Mouse (Mus musculus) liver, adult 2 months (tissue): Measurements from ENCODE around the gene Cdh15. TPM values are rescaled to one million over a fixed set of nuclear protein-coding genes. Genes with fewer than 3 reads are reported as not detected.

Experiments
- DNase-seq: peaks from one replicate; pipeline ENCODE4 v3.0.0-alpha.2; 2011; ENCODE audit warnings: low read depth, low spot score; ENCODE audit errors: extremely low read depth
- H3K27ac ChIP-seq: fragments of 200-500 bp; replicated peaks from 2 replicates; pipeline ENCODE4 v1.5.1; 2012; ENCODE audit warnings: low read depth, mild to moderate bottlenecking, control low read depth, inconsistent platforms, low read length; ENCODE audit not compliant: insufficient read depth
- H3K27me3 ChIP-seq: fragments of 200-500 bp; 2 replicates; pipeline ENCODE4 v1.6.1; 2012; ENCODE audit warnings: mild to moderate bottlenecking, moderate library complexity, low read length, inconsistent platforms; ENCODE audit not compliant: control insufficient read depth, insufficient read depth
- H3K36me3 ChIP-seq: fragments of 200-500 bp; 2 replicates; pipeline ENCODE4 v1.6.1; 2012; ENCODE audit warnings: low read length, inconsistent platforms; ENCODE audit not compliant: control insufficient read depth, insufficient read depth
- H3K4me1 ChIP-seq: fragments of 200-500 bp; 2 replicates; pipeline ENCODE4 v1.6.1; 2011; ENCODE audit warnings: low read length; ENCODE audit not compliant: control insufficient read depth, insufficient read depth
- H3K4me3 ChIP-seq: fragments of 200-500 bp; 2 replicates; pipeline ENCODE4 v1.5.1; 2011; ENCODE audit warnings: low read depth, mild to moderate bottlenecking, control low read depth, low read length, moderate library complexity; ENCODE audit not compliant: insufficient read depth
- H3K79me2 ChIP-seq: fragments of 200-500 bp; 2 replicates; pipeline ENCODE4 v1.6.1; 2012; ENCODE audit warnings: inconsistent platforms, mild to moderate bottlenecking, low read length, moderate library complexity; ENCODE audit not compliant: control insufficient read depth, insufficient read depth
- H3K9ac ChIP-seq: fragments of 200-500 bp; 2 replicates; pipeline ENCODE4 v1.6.1; 2012; ENCODE audit warnings: low read depth, mild to moderate bottlenecking, control low read depth, inconsistent platforms, low read length
- CTCF ChIP-seq: fragments of 200-500 bp; IDR thresholded peaks from 2 replicates; pipeline ENCODE4 v1.5.1; 2011; ENCODE audit warnings: low read depth, low read length, control low read depth
- POLR2A ChIP-seq: fragments of 200-500 bp; IDR thresholded peaks from 2 replicates; pipeline ENCODE4 v1.6.1; 2011; ENCODE audit warnings: low read length, control low read depth; ENCODE audit not compliant: insufficient read depth; ENCODE audit errors: extremely low read depth
- WGBS: fragments of 180-500 bp; shearing (Covaris S2); methylation state at CpG from one replicate; pipeline ENCODE4 v1.1.7; 2018; 5-methylcytosine and 5-hydroxymethylcytosine counted together
- polyA plus RNA-seq: library from polyadenylated mRNA; depleted of rRNA; stranded (reverse); fragments of >200 nt; gene quantifications from 2 replicates; pipeline ENCODE4 v1.2.3, GENCODE M21; 2012
- total RNA-seq: library from RNA; depleted of rRNA; stranded (reverse); fragments of >200 nt; gene quantifications from 2 replicates; pipeline ENCODE4 v1.2.3, GENCODE M21; 2014

Gene Cdh15
- total and polyA plus RNA-seq, 2 experiments: 0.11 TPM; not detected in 1

DNA sequence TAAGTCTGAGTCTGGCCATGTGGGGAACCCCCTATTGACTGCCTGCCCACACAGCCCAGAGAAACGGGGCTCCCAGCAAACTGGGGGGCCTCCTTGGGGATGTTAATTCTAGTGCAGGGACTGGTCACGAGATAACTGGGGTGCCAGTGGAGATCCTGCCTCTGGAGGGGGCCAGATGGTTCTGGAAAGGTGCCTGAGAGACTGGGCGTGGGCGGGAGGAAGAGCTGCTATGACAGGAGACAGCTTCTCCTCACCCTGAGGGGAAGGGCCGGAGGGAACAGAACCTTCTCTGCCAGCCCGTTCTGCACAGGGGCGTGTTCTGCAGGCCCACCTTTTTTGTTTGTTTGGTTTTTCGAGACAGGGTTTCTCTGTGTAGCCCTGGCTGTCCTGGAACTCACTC lies 18.5 kb downstream of the Cdh15 start:
- Histone ChIP-seq H3K79me2 (no peaks in the 10 kb centered on the region), H3K27ac (no peak overlapping the region), H3K9ac (no peak overlapping the region), H3K4me3 (no peak overlapping the region), H3K4me1 (peaks cover 8% of the 10 kb centered on the region), H3K27me3 (no peaks in the 10 kb centered on the region), H3K36me3 (no peaks in the 10 kb centered on the region)
- WGBS: 78% methylated on average over 8 of the region's 8 CpGs
- DNase-seq: no peak
- TF ChIP-seq POLR2A (no peak), CTCF (no peak)

DNA sequence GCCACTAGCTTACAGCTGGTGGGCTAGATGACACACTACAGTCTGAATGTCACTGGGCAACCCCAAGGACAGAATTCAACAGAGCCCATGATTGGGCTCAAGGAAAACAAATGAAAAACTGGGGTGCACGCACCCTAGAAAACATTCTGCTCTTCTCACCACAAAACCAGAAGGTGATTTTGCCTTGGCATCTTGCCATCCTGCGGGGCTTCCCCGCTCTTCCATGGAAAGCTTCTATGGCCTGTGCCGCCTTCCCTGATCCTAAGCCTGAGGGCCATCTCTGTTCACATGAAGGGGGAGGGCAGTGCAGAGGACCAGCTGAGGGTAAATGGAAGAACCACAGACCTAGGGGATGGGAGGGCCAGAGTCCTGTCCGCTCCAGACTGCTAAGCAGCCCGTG lies 20.2 kb downstream of the Cdh15 start:
- Histone ChIP-seq H3K4me1 (peaks cover 7% of the 10 kb centered on the region), H3K36me3 (no peaks in the 10 kb centered on the region), H3K4me3 (no peak overlapping the region), H3K9ac (no peak overlapping the region), H3K79me2 (no peaks in the 10 kb centered on the region), H3K27me3 (no peaks in the 10 kb centered on the region), H3K27ac (no peak overlapping the region)
- TF ChIP-seq CTCF (no peak), POLR2A (no peak)
- no peak for DNase-seq
- WGBS: 88% methylated on average over 6 of the region's 6 CpGs

DNA sequence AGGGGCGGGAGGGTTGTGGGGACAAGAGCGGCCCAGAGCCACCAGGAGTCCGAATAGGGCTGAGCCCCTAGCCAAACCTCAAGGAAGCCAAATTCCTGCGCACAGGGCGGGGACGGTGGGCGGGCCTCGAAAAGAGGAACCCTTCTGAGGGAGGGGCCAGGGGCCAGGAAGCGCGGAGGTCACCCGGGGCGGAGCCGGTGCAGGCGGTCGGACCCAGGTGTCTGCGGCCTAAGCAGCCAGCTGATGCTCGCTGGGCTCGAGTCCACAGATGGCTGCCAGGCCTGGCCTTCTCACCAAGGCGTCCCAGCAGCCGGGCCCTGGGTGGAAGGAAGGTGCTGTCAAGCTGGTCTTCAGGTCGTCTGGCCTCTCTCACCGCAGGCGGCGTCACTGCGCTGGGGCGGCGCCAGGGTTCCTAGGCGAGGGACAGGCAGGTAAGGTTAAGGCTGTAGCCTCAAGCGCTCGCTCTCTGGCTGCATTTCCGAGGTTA lies 22.7 kb downstream of the Cdh15 start:
- Histone ChIP-seq H3K79me2 (no peaks in the 10 kb centered on the region), H3K4me1 (no peaks in the 10 kb centered on the region), H3K4me3 (peak overlapping the region; percentile 55; the same call in 1 of the 2 replicates), H3K36me3 (no peaks in the 10 kb centered on the region), H3K27me3 (no peaks in the 10 kb centered on the region), H3K27ac (no peak overlapping the region), H3K9ac (0 out of 2 replicates have a peak overlapping the region, but pooled peaks have one; percentile 14)
- no peak for TF ChIP-seq POLR2A
- no peak for TF ChIP-seq CTCF
- WGBS: 49% methylated on average over 31 of the region's 31 CpGs
- no peak for DNase-seq

DNA sequence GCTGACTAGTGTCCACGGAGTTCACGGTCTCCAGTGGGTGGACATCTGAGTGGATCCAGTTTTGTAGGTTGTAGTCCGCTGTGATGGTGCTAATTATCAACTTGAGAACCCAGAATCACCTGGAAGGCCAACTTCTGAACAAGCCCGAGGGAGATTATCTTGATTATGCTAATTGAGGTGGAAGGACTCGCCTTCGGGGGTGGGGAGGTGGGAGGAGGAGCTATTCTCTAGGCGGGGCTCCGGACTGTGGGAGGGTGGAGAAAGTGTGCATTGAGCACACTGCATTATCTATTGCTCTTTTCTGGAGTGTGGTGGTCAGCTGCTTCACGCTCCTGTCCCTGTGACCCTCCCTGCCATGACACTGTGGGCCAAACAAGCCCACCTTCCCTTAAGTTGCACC lies 23.9 kb downstream of the Cdh15 start:
- DNase-seq: no peak
- WGBS: 75% methylated on average over 9 of the region's 9 CpGs

DNA sequence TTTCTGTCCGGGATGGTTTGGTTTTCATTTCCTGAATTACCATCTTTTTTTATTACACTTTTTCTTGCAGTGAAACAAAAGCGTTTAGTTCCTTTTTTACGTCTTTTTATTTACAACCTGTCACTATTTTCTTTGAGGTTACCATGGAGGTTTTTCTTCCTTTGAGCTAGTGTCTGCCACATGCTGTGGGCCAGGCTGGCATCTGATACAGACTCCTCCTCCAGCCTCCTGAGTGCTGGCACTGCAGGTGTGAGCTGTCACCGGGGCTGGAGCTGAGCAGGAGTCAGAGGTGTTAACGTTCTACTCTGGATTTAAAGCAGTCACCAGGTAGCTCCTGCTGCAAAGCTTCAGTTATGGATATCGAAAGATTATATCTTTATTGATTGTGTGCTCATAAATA lies 25.4 kb downstream of the Cdh15 start:
- no peaks in the 10 kb centered on the region for H3K36me3 ChIP-seq
- WGBS: 58% methylated on average over 6 of the region's 6 CpGs
- H3K79me2 ChIP-seq: no peaks in the 10 kb centered on the region
- H3K4me3 ChIP-seq: no peak overlapping the region
- no peak for DNase-seq
- H3K9ac ChIP-seq: no peak overlapping the region
- H3K27ac ChIP-seq: no peak overlapping the region
- H3K27me3 ChIP-seq: no peaks in the 10 kb centered on the region
- no peaks in the 10 kb centered on the region for H3K4me1 ChIP-seq
- TF ChIP-seq CTCF (no peak), POLR2A (no peak)

More for the DNA sequence above, 23.9 kb downstream of the Cdh15 start:
- H3K9ac ChIP-seq: no peak overlapping the region
- H3K4me3 ChIP-seq: no peak overlapping the region
- H3K36me3 ChIP-seq: no peaks in the 10 kb centered on the region
- no peaks in the 10 kb centered on the region for H3K79me2 ChIP-seq
- no peaks in the 10 kb centered on the region for H3K27me3 ChIP-seq
- H3K27ac ChIP-seq: no peak overlapping the region
- no peak for TF ChIP-seq CTCF
- TF ChIP-seq POLR2A: no peak
- no peaks in the 10 kb centered on the region for H3K4me1 ChIP-seq

DNA sequence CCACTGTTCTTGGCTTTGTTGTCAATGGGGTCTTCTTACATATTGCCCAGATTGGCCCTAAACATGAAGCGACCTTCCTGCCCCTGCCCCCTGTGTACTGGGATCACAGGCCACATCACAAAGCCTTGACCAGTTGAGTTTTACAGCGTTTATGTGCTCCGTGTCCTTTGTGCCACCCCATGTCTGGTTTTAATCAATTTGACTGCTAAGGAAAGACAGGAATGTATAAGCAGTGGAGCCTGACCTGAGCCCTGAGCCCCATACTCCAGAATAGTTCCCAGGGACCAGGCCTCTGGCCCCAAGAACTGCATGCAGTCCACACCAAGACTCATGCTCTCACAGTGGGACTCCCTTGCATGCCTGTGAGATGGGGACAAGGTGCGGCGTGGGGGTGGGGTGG lies 27.4 kb downstream of the Cdh15 start:
- no peak for DNase-seq
- no peaks in the 10 kb centered on the region for H3K4me1 ChIP-seq
- H3K4me3 ChIP-seq: no peak overlapping the region
- H3K79me2 ChIP-seq: no peaks in the 10 kb centered on the region
- TF ChIP-seq CTCF (no peak), POLR2A (no peak)
- no peaks in the 10 kb centered on the region for H3K27me3 ChIP-seq
- H3K36me3 ChIP-seq: no peaks in the 10 kb centered on the region
- no peak overlapping the region for H3K27ac ChIP-seq
- no peak overlapping the region for H3K9ac ChIP-seq
- WGBS: 88% methylated on average over 5 of the region's 5 CpGs
